Mouse (Mus musculus) cerebellum, adult 9-10 months (tissue): ENCODE results near the gene Ccdc106.
"Not testable (repeated sequence)": the region's sequence is repeated elsewhere in the genome, so short reads cannot be mapped to it uniquely, and the experiment has no call there.

ENCODE experiments used
- DNase-seq: peaks from one replicate; pipeline ENCODE4 v3.0.0; 2022

The Ccdc106 gene

DNA sequence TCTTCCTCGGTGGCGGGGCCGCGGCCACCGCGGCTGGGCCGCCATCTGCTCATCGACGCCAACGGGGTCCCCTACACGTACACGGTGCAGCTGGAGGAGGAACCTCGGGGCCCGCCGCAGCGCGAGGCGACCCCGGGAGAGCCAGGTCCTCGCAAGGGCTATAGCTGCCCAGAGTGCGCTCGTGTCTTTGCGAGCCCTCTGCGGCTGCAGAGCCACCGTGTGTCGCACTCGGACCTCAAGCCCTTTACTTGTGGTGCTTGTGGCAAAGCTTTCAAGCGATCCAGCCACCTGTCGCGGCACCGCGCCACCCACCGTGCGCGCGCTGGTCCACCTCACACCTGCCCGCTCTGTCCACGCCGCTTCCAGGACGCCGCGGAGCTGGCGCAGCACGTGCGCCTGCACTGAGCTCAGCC is 32.6 kb downstream of the Ccdc106 start:
- DNase-seq: peak; percentile 54

DNA sequence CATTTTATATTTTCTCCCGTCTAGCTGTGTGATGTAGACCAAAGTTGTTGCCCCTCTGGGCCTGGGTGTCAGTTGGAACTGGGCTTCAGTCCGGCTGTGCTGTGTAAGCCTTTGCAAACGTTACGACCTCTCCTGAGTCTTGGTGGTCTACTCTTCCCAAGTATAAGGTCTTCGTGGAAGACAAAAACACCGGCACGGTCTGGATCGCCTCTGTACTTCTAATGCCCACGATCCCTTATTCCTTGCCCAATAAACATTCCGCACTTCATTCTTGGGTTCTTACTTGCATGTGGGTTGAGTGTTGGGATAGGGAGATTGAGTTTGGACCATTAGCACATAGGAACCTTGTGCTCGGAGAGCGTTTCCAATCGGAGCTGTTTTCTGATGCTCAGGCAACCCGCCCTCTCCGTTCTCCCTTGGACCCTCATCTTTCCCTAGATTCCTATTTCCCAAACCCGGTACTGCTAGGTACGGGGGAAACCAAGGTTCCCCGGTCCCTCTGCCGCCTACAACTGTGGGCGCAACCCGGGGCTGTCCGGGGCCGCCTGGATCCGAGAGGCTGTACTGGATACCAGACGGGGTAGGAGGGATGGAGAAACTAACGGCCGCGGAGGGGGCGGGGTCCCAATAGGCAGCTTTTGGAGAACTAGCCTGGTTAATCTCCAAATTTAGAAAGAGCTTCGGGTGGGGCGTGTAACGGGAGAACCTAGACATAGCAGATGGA is 33.3 kb downstream of the Ccdc106 start:
- peak; percentile 54 for DNase-seq

DNA sequence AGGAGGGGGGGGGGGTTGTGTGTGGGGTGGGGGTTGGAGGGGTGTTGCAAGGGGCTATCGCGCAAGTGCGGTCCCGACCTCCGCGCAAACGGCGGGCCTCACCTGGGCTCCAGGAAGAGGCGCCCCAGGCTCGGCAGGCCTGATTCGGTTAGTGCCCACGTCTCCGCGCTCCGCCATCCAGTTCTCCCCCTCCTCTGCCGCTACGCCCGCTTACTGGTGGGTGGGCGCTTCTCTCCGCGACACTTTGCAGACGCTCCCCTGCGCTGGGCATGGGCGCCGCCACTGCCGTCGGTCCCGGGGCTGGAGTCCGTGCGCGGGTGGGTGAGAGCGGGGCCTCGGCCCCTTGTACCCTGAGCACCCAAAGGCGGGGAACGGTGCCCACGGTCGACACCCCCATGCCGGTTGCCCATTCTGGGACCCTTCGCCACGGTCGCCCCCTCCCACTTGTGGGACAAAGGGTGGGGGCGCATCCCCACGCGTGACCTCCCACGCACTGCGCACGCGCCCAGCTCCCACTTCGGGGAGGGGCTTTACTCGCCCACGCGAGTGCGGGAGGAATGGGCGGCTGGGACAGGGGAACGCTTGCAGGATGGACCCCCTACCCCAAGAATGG is 36.4 kb downstream of the Ccdc106 start:
- peak; percentile 72 for DNase-seq

DNA sequence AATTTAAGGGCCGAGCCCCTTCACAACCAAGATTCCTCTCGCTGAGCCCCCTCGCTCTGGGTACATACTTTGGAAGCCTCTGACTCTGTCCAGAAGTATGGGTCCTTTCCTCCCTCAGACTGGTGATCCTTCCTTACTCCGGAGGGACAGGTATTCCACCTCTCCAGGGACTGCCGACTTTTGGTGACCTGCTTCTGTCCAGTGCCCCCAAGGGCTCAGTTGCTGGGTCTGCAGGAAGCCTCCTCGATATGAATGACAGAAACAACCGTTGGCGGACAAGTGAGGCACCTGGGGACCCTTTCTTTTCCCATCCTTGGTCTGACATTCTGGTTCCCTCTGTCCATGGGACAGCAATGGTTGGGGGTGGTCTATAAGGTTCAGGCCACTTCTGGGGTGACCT is 37.0 kb downstream of the Ccdc106 start:
- DNase-seq: peak; percentile 61

DNA sequence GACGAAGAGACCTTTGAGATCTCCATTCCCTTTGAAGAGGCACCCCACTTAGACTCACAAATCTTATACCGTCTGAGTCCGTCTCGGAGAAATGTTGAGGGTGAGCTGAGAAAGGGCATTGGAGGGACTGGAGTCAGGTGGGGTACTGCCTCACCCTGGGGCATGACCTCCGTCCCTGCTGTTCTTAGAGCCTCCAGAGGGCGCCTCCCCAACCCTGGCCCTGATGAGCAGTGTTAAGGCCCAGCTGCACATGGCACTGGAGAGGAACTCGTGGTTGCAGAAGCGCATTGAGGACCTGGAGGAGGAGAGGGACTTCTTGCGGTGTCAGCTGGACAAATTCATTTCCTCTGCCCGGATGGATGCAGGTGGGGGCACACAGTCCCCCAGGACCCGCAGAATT is 37.5 kb downstream of the Ccdc106 start:
- peak; percentile 61 for DNase-seq

DNA sequence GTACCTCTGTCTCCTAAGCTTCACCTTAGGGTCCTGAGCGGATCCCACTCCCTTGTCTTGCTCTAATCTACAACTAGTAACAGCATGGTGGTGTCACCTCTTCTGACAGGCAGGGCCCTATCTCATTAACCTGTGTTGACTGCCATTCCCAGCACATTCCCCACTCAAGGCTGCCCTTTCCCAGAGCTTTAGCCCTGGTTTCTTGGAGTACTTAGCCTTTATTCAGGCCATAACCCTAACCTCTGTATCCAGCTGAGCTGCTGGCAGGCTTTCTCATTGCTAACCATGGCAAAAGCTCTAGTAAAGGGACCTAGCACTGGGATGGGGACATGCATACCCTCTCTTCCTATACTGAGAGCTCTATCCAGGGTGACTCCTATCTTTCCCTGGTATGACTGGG is 38.3 kb downstream of the Ccdc106 start:
- DNase-seq: peak; percentile 66

DNA sequence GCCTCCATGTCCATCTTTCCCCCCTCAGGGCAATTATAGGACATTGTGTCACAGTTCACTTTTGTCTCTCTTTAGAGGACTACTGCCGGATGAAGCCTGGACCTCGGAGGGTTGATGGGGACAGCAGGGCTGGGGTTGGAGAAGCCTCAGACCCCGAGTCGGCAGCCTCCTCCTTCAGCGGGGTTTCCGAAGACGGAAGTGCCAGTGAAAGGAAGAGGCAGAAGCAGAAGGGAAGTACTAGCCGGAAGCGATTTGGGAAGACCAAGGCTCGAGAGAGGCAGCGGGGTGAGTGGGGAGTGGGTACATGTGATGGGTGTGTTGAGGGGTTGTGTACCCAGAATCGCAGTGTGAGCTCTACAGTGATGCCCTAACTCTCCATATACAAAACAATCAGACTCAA is 39.1 kb downstream of the Ccdc106 start:
- peak; percentile 69 for DNase-seq

DNA sequence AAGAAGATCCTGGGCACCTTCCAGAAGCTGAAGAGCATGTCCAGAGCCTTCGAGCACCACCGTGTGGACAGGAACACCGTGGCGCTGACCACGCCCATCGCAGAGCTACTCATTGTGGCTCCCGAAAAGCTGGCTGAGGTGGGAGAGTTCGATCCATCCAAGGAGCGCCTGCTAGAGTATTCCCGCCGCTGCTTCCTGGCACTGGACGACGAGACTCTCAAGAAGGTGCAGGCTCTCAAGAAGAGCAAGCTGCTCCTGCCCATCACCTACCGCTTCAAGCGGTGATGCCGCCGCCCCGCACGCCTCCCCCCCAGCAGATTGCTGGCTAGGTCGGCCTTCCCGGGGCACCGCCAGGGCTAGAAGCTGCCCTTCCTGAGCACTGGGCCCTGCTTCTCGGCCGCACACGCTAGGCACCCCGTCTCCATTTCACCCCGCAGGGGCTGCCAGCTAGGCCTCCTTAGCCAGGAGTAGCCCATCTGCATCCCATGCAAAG is 39.9 kb downstream of the Ccdc106 start:
- peak; percentile 94 for DNase-seq

DNA sequence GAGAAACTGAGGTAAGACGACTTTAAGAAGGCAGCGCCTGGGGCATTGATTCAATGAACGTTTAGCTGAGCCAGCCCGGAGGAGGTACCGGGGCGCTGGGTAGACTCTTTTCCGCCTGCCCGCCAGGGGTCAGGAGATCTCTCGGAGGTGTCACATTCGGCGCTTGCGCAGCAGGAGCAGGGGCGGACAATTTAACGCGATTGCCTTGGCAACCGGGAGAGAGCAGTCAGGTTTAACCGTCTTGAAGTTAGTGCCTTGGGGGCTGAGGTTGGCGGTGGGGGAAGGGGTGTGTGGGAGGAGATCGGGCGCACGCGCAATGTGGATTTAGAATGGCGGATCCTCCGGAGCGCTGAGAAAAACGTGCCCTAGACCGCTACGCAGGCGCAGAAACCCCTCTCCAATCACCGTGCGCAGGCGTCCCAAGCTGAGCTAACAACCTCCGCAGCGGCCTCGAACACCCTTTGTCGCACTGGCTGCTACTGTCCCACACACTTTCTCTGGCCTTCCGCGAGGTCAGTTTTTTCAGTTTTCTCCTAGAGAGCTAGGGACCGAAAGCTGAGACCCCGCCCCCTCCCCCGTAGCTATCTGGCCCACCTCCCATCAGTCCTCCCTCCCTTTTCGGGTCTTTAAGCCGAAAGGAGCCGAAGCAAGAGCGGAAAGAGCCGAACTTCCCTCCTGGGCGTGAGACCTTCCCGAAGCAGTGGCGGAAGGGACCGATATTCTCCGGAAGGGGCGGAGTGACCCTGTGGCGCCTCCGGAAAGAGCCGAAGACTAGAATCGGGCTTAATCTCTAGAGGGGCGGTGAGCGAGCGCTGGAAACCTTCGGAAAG is 40.8 kb downstream of the Ccdc106 start:
- DNase-seq: peak; percentile 99

DNA sequence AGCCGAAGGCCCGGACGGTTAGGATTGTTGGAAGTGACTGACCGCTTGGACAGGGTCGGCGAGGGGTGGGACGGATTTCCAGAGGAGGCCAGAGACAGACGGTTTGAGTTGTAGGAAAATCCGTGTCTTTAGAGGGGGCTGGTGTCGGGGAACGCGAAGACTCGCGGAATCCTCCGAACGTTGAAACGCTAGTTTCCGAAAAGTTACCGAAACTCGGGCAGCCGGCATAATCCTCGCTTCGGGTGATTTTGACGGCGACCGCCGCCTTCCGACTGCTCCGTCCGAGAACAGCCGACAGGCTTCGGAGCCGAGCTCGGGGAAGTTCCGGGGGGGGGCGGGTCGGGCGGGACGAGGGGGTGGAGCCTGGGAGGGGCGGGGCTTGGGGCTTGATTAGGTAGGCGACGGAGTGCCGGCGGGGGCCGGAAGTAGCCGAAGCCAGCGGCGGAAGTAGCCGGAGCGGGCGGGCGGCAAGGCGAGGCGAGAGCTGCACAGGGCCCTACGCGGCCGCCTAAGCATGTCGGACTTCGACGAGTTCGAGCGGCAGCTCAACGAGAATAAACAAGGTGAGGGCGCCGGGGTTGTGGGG is 41.5 kb downstream of the Ccdc106 start, which contains the start of gene U2af2:
Gene U2af2, plus strand, starts transcription at position 370 of the 586 bp plus-strand sequence.
- DNase-seq: peak; percentile 93

DNA sequence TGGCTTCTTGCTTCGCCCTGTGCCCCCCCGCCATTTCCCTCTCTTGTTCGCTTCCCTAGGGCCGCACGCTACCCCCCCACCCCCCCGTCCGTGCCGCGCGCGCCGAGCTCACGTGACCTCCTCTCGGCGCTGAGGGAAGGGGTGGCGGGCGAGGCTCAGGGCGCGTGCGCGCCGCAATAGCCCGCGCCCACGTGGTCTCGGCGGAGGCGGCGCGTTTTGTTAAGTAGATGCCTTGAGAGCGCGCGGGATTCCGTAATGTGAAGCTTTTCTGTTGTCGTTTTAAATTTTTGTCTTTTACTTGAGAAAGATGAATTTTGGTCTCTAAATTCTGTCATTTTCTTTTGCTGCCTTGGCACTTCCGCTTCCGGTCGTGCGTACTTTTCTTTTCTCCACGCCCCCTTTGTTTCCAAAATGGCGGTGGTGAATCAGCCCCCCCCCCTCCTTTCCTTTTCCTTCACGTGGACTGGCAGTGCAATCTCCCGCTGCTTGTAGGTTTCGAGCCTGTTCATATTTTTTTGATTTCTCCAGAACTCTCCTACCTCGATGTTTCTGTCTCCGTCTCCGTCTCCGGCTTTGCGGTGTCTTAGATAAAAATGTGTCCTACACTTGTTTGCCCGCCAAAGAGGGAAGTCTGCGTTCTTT is 42.1 kb downstream of the Ccdc106 start:
- peak; percentile 80 for DNase-seq

DNA sequence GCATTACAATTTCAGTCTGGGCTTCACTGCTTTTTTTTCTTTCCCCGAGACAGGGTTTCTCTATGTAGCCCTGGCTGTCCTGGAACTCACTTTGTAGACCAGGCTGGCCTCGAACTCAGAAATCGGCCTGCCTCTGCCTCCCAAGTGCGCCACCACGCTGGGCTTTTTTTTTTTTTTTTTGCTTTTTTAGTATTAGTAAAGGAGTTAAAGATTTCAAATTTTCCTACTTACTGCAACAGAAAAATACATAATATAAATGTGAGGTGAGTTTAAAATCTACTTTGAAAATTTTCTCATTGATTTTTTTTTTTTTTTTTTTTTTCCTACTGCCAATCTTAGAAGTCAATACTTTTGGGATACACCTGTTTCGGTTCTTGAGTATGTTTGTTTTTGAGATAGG is 44.5 kb downstream of the Ccdc106 start:
- DNase-seq: no peak

DNA sequence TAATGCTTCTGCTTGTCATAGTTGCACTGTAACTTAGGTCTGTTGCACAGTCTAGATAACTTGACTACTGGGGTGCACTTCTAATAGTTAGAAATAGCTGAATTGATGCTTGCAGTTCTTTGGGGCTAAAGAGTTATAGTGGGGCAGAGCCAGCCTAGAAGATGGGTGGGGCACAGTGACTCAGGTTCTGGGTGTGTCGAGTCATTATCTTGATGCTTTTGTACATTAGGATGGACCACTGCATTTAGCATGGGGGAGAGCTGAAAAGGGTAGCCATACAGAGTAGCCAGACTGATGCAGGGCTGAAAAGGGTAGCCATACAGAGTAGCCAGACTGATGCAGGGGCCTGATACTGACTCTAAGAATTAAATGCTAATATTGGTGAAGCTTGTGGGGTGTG is 53.2 kb downstream of the Ccdc106 start:
- DNase-seq: no peak

DNA sequence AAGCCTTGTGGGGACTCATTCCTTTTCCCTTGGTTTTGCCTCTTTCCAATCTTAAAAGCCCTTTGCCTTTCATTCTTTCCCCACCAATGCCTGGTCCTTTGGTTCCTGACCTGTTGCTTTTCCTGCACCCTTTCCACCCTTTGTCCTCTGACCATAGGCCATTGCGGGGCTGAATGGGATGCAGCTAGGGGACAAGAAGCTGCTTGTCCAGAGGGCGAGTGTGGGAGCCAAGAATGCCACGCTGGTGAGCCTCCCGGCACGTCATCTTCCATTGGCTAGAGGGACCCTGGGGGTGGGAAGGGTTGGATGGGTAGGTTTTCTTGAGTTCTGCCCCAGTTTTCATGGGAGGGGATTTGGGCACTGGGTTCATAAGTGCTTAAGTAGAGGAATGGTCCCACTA is 54.6 kb downstream of the Ccdc106 start:
- no peak for DNase-seq

DNA sequence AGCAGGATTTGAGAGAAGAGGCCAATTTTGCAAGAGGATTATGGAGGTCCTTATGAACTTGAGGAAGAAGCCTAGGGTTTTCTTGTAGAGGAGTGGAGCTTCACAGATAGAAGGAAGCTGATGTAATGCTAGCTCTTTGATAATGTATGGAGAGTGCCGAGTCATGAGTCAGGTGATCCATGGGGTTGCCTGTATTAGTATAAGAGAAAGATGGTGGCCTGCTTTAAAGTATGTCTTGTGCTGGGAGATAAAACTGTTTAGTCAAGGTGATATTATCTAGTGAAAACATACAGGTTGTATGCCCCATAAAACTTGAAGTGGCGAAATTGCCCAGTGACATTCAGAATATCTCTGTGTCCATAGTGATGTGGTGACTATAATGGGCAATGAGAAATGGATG is 56.6 kb downstream of the Ccdc106 start:
- DNase-seq: no peak

DNA sequence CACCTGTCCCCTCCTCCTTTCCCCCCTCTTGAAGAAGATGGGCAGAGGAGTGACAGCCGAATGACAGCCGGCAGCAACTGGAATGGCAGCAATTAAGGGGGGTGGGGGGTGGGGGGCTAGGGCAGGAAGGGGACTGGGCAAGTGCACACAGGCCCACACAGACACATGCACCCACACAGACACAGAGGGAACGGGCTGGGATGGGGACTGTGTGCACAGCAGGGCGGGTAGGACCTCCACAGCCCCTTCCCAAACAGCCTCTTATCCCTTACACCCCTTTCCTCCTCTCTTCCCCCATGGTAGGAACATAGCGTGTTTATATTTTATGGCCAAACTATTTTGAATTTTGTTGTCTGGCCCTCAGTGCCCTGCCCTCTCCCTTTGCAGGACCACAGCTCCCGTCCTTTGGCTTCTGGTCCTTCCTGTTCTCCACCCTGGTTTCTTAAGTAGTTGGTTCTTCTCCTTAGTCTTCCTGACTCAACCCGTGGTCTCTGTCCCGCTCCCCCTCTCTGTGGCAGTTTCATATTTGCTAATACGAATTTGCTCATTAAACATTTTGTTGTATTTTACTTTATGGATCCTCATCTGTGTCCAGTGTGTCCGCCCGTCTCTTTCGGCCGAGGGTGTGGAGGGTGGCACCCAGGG is 59.1 kb downstream of the Ccdc106 start:
- DNase-seq: not testable (repeated sequence)

DNA sequence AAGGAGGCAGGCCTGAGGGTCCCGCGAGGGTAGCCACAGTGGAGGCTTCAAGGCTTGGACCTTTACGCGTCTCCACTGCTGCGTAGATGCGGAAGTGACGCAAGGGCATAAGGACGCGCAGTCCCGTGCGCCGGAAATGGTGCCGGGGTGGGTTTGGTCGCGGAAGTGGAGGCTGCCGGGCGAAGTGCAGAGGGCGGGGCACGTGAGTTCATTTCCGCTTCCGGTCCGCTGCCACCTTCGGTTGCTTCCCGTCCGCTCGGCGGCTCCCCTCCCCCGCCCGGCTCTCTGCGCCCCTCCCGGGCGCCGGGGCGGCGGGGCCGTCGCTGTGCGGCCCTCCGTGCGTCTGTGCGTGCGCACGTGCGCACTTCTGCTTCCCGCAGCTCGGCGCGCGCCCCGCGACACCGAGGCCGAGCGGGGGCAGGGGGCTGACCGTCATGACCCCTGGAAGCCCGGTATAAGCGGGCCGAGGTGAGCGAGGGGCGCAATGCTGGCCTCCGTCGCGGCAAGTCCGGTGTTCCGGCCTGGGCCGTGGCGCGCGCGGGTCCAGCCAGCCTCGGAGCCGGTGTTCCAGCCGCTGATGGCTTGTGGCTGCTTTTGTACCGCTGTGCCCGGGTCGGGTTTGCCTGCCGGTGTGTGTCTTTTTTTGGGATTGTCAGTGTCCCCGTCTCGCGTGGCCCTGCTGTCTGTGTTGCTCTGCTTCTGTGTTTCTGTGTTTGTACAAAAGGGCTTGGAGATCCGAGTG is 59.8 kb downstream of the Ccdc106 start, which contains the start of gene Epn1:
Gene Epn1, plus strand, starts transcription at position 226 of the 742 bp plus-strand sequence.
- DNase-seq: peak; percentile 94

DNA sequence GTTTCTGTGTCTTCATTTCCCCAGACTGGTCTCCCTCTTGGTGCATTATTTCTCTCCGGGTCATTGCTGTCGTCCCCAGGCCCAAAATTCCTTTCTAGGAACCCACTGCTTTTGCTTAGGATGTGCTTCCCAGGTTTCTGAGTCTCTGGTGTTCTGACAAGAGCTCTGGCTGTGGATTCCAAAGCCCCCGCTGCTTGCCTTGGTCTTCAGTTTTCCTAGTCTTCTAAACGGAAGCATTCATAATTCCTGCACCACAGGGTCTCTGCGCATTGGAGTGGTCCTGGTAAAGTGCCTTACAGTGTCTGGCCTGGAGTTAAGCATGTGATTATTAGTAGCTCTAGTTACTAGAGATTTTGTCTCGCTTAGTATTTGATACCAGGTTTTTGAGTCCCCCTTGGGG is 60.5 kb downstream of the Ccdc106 start:
- peak; percentile 53 for DNase-seq

DNA sequence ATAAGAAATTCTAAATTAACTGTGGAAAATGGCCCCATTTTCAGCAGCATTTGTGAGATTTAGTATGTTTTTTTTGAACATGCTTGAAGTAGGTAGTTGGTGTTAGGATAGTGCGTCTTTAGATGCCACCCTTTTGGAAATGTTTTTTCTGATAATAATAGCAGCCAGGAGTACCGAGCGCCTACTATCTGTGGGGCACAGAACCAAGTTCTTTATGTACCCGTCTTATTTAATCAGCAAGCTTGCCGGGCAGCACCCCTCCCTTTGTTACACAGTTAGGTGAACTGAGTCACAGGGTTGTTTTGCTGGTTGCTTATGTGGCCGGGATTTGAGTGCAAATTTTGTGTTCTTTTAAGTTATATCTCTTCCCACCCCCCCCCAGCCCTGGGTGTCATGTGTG is 60.9 kb downstream of the Ccdc106 start:
- DNase-seq: no peak

DNA sequence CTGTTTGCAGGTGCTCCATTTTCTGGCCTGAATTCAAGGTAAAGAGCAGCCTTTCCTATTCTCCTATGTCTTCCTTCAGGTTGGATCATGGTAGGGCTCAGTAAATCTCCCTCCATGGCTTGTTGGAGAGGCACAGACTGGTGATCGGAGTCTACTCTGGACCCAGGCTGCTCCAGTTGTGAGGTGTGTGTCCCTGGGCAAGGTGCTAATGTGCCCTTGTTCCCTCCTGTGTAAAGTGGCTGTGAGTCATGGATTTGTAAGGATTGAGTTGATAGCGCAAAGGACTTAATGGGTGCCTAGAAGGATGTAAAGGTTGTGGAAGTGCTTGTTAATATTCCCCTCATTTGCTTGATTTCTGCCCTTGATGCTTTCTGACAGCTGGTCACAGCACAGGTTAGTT is 61.6 kb downstream of the Ccdc106 start:
- no peak for DNase-seq
